Mouse (Mus musculus): ENCODE measurements around the gene Scnn1b.

DNA sequence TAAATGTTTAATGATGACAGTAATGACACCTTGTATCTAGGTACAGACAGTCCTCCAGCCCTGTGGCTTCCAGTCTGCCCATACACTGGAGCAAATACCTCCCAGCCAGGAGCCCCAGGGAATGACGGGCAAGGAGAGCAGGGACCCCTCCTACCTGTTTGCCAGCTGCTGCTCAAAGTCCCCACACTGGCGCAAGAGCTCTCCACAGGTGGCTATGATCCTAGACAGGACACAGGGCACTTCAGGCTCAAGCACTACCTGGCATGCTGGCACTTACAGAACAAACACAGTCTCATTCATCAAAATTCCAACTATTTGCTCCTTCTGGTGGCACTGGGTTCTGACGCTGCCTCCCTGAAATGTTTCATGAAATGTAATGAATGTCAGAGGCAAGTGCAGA is 76.2 kb downstream of the Scnn1b start:
- no peak for TF ChIP-seq POLR2A (IDR thresholded peaks at IDR 0.05; ENCODE audit: low read depth, low read length)
- TF ChIP-seq CTCF (IDR thresholded peaks at IDR 0.05; ENCODE audit: extremely low read depth, insufficient read depth, insufficient read length, insufficient replicate concordance), result no peak
